Mouse (Mus musculus): Measurements from ENCODE around the gene C2cd4c. TPM values are rescaled to one million over a fixed set of nuclear protein-coding genes. Genes with fewer than 3 reads are reported as not detected.

The C2cd4c gene
- polyA plus RNA-seq, 1 experiment from 2014 or later, result 0.70 TPM

GRCm38 (mm10) chr10:79637128-79638110 lies 23.6 kb upstream of the C2cd4c start, which contains the start of gene Shc2:
Gene Shc2, minus strand, starts transcription at chr10:79637918.
- no peaks in the 10 kb centered on the region for H3K9me3 ChIP-seq (ENCODE audit: control insufficient read depth, low read length)
- peak within 1 kb of the TSS; percentile 95 for H3K27ac ChIP-seq (ENCODE audit: low read depth, low read length)
- peak within 1 kb of the TSS; percentile 96 for H3K4me2 ChIP-seq (ENCODE audit: low read length)
- H3K4me3 ChIP-seq (ENCODE audit: low read length), result peak within 1 kb of the TSS; percentile 74
- peak within 1 kb of the TSS; percentile 89 for H3K9ac ChIP-seq (ENCODE audit: low read depth, low read length)
- no peaks in the 10 kb centered on the region; the same call in none of the 2 replicates for H3K27me3 ChIP-seq (replicated peaks; ENCODE audit: control insufficient read depth, insufficient read depth, low read length)
- no peaks in the 10 kb centered on the region for H3K36me3 ChIP-seq (ENCODE audit: control insufficient read depth, insufficient read depth, low read length)
- WGBS, result under 1% methylated on average over 88 of the region's 116 CpGs
- peaks cover 15% of the 10 kb centered on the region for H3K4me1 ChIP-seq (ENCODE audit: control insufficient read depth, insufficient read depth, low read depth, low read length)
- peak; percentile 85 for ATAC-seq

DNA sequence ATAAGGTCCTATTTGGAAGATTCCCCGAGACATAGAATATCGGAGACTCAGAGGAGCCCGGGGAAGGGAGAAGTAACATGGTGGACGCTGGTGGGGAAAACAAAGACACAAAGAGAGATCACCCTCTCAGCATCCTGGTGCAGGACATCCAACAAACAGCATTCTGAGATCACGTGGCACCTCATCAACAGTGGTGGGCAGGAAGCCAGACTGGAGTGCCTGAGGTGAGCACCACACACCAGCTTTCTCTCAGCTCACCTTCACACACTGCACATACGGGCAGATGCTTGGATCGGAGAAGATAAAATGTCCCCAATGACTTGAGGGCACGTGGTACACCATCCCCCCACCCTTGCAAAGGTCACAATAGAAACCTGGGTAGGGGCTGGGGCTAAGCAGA lies 22.5 kb upstream of the C2cd4c start:
- Histone ChIP-seq H3K27me3 (replicated peaks; ENCODE audit: control insufficient read depth, insufficient read depth, low read length) (no peaks in the 10 kb centered on the region; the same call in none of the 2 replicates), H3K27ac (ENCODE audit: low read depth, low read length) (0 out of 2 replicates have a peak overlapping the region, but pooled peaks have one; percentile 95), H3K9ac (ENCODE audit: low read depth, low read length) (peak overlapping the region; percentile 89; the same call in 1 of the 2 replicates), H3K36me3 (ENCODE audit: control insufficient read depth, insufficient read depth, low read length) (no peaks in the 10 kb centered on the region), H3K4me1 (ENCODE audit: control insufficient read depth, insufficient read depth, low read depth, low read length) (peaks cover 15% of the 10 kb centered on the region), H3K4me2 (ENCODE audit: low read length) (peak overlapping the region; percentile 96), H3K4me3 (ENCODE audit: low read length) (peak overlapping the region; percentile 74), H3K9me3 (ENCODE audit: control insufficient read depth, low read length) (no peaks in the 10 kb centered on the region)
- ATAC-seq, result no peak
- 69% methylated on average over 8 of the region's 8 CpGs for WGBS

DNA sequence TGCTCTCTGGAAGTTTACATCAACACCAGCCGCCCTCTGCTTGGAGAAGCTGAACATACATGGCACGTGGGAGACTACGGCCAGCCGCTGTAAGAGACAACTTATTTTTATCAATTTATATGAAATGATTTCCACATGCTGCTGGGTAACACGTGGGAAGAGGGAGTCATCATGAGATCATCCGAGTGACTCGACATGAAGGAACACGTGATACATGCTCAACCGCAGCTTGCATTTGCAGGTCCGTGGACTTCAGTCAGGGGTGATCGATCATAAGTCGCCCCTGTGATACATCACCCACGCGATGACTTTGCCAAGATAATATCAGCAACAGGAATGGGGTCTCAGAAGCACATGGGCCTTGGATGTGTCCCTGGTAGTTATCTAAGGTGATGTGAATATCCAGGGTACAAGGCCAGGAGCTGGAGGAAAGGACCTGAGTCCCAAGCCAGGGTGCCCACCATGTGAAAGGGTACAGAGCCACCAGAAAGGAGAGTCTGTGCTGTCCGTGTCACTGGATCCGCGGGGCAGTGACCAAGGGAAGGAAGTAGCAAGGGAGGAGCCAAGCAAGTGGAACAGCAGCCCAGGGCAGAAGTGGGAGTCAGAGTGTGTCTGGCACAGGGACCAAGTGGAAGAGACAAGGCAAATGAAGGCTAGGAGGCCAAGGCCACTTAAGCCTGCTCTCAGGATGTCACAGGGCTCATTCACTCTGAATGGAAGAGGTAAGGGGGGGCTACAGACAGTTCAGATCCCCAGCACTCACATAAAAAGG lies 19.4 kb upstream of the C2cd4c start:
- WGBS, result 86% methylated on average over 17 of the region's 17 CpGs
- no peaks in the 10 kb centered on the region for H3K27me3 ChIP-seq (replicated peaks; ENCODE audit: control insufficient read depth, insufficient read depth, low read length)
- no peak overlapping the region for H3K4me3 ChIP-seq (ENCODE audit: low read length)
- no peak overlapping the region for H3K9ac ChIP-seq (ENCODE audit: low read depth, low read length)
- peaks cover 4% of the 10 kb centered on the region for H3K4me1 ChIP-seq (ENCODE audit: control insufficient read depth, insufficient read depth, low read depth, low read length)
- no peak overlapping the region for H3K4me2 ChIP-seq (ENCODE audit: low read length)
- no peaks in the 10 kb centered on the region for H3K36me3 ChIP-seq (ENCODE audit: control insufficient read depth, insufficient read depth, low read length)
- no peaks in the 10 kb centered on the region for H3K9me3 ChIP-seq (ENCODE audit: control insufficient read depth, low read length)
- no peak for ATAC-seq
- H3K27ac ChIP-seq (ENCODE audit: low read depth, low read length), result no peak overlapping the region

DNA sequence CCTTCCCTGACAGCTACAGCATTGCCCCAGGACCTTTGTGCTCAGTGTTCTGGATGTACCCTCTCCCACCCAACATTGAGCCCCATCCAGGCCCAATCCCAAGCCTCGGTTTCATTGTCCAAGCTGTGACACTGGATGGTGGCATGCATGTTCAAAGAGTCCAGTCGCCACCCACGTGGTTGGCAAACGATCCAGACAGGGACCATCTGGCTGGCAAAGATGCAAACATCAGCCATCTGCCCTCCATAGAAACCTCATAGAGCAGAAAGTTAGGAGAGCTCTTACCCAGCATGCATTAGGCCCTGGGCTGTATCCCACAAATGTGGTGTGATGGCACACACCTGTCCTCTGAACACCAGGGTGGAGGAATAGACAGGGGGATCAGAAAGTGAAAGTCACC lies 17.6 kb upstream of the C2cd4c start:
- no peak overlapping the region for H3K4me2 ChIP-seq (ENCODE audit: low read length)
- H3K9ac ChIP-seq (ENCODE audit: low read depth, low read length), result no peak overlapping the region
- H3K27me3 ChIP-seq (replicated peaks; ENCODE audit: control insufficient read depth, insufficient read depth, low read length), result no peaks in the 10 kb centered on the region
- peak overlapping the region; percentile 35 for H3K27ac ChIP-seq (ENCODE audit: low read depth, low read length)
- H3K4me3 ChIP-seq (ENCODE audit: low read length), result no peak overlapping the region
- H3K9me3 ChIP-seq (ENCODE audit: control insufficient read depth, low read length), result no peaks in the 10 kb centered on the region
- WGBS, result 51% methylated on average over 4 of the region's 4 CpGs
- peak; percentile 67 for ATAC-seq
- H3K36me3 ChIP-seq (ENCODE audit: control insufficient read depth, insufficient read depth, low read length), result no peaks in the 10 kb centered on the region
- H3K4me1 ChIP-seq (ENCODE audit: control insufficient read depth, insufficient read depth, low read depth, low read length), result no peaks in the 10 kb centered on the region; the same call in 1 of the 2 replicates

DNA sequence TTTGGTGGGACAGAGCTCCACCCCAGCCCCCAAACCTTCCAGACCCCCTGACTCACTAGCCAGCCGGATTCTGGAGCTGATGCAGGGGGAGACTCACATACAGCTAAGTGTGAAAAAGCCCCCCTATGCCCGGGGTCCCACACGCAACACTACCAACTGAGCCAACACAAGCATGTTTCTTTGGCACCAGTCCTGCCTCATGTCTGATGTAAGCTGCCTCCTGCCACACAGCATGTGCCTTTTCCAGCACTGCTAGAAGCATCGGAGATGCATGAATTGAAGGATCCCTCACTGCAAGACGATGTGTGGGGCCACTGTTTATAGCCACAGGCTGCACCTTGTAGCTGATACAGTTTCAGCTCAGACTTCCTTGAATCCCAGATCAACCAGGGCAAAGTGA lies 14.6 kb upstream of the C2cd4c start:
- no peak for ATAC-seq
- no peaks in the 10 kb centered on the region for H3K9me3 ChIP-seq (ENCODE audit: control insufficient read depth, low read length)
- H3K4me1 ChIP-seq (ENCODE audit: control insufficient read depth, insufficient read depth, low read depth, low read length), result no peaks in the 10 kb centered on the region
- no peaks in the 10 kb centered on the region for H3K27me3 ChIP-seq (replicated peaks; ENCODE audit: control insufficient read depth, insufficient read depth, low read length)
- WGBS, result 74% methylated on average over 5 of the region's 5 CpGs
- no peak overlapping the region for H3K27ac ChIP-seq (ENCODE audit: low read depth, low read length)
- no peak overlapping the region for H3K4me3 ChIP-seq (ENCODE audit: low read length)
- no peak overlapping the region for H3K9ac ChIP-seq (ENCODE audit: low read depth, low read length)
- H3K4me2 ChIP-seq (ENCODE audit: low read length), result no peak overlapping the region
- H3K36me3 ChIP-seq (ENCODE audit: control insufficient read depth, insufficient read depth, low read length), result no peaks in the 10 kb centered on the region

DNA sequence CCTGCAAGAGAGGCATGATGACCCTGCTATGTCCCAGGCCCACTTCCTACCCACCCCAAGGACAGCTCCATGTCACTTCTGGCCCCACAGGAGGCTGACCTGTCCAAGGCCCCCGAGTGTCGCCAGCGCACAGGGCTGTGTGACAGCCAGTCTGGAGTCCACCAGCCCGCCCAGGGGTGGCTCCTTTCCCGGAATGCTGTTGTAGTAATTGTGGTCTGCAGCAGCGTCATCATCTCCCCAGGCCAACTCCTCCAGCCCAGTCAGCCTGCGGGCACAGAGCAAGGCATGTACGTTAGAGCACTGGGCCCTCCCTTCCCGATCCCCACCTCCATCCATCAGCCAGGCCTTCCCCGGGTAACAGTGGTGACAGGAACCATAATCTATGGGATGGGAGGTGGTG lies 12.3 kb upstream of the C2cd4c start:
- Histone ChIP-seq H3K36me3 (ENCODE audit: control insufficient read depth, insufficient read depth, low read length) (no peaks in the 10 kb centered on the region), H3K27ac (ENCODE audit: low read depth, low read length) (no peak overlapping the region), H3K27me3 (replicated peaks; ENCODE audit: control insufficient read depth, insufficient read depth, low read length) (no peaks in the 10 kb centered on the region), H3K9ac (ENCODE audit: low read depth, low read length) (no peak overlapping the region), H3K4me1 (ENCODE audit: control insufficient read depth, insufficient read depth, low read depth, low read length) (no peaks in the 10 kb centered on the region), H3K4me3 (ENCODE audit: low read length) (no peak overlapping the region), H3K9me3 (ENCODE audit: control insufficient read depth, low read length) (no peaks in the 10 kb centered on the region), H3K4me2 (ENCODE audit: low read length) (no peak overlapping the region)
- ATAC-seq, result no peak
- WGBS, result 79% methylated on average over 10 of the region's 10 CpGs

GRCm38 (mm10) chr10:79625398-79625797 lies 11.6 kb upstream of the C2cd4c start:
- H3K4me1 ChIP-seq (ENCODE audit: control insufficient read depth, insufficient read depth, low read depth, low read length), result no peaks in the 10 kb centered on the region
- 78% methylated on average over 9 of the region's 9 CpGs for WGBS
- ATAC-seq, result no peak
- no peaks in the 10 kb centered on the region for H3K9me3 ChIP-seq (ENCODE audit: control insufficient read depth, low read length)
- H3K27ac ChIP-seq (ENCODE audit: low read depth, low read length), result no peak overlapping the region
- no peaks in the 10 kb centered on the region for H3K27me3 ChIP-seq (replicated peaks; ENCODE audit: control insufficient read depth, insufficient read depth, low read length)
- no peak overlapping the region for H3K4me2 ChIP-seq (ENCODE audit: low read length)
- no peak overlapping the region for H3K4me3 ChIP-seq (ENCODE audit: low read length)
- H3K9ac ChIP-seq (ENCODE audit: low read depth, low read length), result no peak overlapping the region
- H3K36me3 ChIP-seq (ENCODE audit: control insufficient read depth, insufficient read depth, low read length), result no peaks in the 10 kb centered on the region

- no peak overlapping the region for H3K9ac ChIP-seq (ENCODE audit: low read depth, low read length)
- no peaks in the 10 kb centered on the region for H3K9me3 ChIP-seq (ENCODE audit: control insufficient read depth, low read length)
- H3K4me3 ChIP-seq (ENCODE audit: low read length), result no peak overlapping the region
- H3K4me1 ChIP-seq (ENCODE audit: control insufficient read depth, insufficient read depth, low read depth, low read length), result no peaks in the 10 kb centered on the region
- no peak for ATAC-seq
- no peak overlapping the region for H3K4me2 ChIP-seq (ENCODE audit: low read length)
- 51% methylated on average over 12 of the region's 12 CpGs for WGBS
- no peaks in the 10 kb centered on the region for H3K27me3 ChIP-seq (replicated peaks; ENCODE audit: control insufficient read depth, insufficient read depth, low read length)
- no peak overlapping the region for H3K27ac ChIP-seq (ENCODE audit: low read depth, low read length)
- no peaks in the 10 kb centered on the region for H3K36me3 ChIP-seq (ENCODE audit: control insufficient read depth, insufficient read depth, low read length)
Observed at GRCm38 (mm10) chr10:79623950-79624349, 10.1 kb upstream of the C2cd4c start.

- H3K4me3 ChIP-seq (ENCODE audit: low read length), result no peak overlapping the region
- WGBS, result 85% methylated on average over 5 of the region's 5 CpGs
- ATAC-seq, result no peak
- H3K4me2 ChIP-seq (ENCODE audit: low read length), result no peak overlapping the region
- no peak overlapping the region for H3K27ac ChIP-seq (ENCODE audit: low read depth, low read length)
- no peaks in the 10 kb centered on the region for H3K36me3 ChIP-seq (ENCODE audit: control insufficient read depth, insufficient read depth, low read length)
- peaks cover 23% of the 10 kb centered on the region for H3K4me1 ChIP-seq (ENCODE audit: control insufficient read depth, insufficient read depth, low read depth, low read length)
- no peaks in the 10 kb centered on the region for H3K9me3 ChIP-seq (ENCODE audit: control insufficient read depth, low read length)
- H3K27me3 ChIP-seq (replicated peaks; ENCODE audit: control insufficient read depth, insufficient read depth, low read length), result peaks cover 11% of the 10 kb centered on the region
- H3K9ac ChIP-seq (ENCODE audit: low read depth, low read length), result no peak overlapping the region
Observed at GRCm38 (mm10) chr10:79616376-79616775, 2.6 kb upstream of the C2cd4c start.
